Mouse (Mus musculus) thymus, postnatal 25 days (tissue): ENCODE data around the gene Zswim3.

ENCODE experiments used
- DNase-seq: peaks from one replicate; pipeline ENCODE4 v3.0.0; 2022

Gene Zswim3

GRCm38 (mm10) chr2:164804533-164805331 is at the start of gene Zswim3, which contains the start of gene Acot8:
TSS of gene Zswim3 (plus strand) at chr2:164805098.
TSS of gene Acot8 (minus strand) at chr2:164804882.
- DNase-seq = peak; percentile 99

GRCm38 (mm10) chr2:164757841-164758240 is 47.1 kb upstream of the Zswim3 start:
- no peak for DNase-seq

- no peak for DNase-seq
Observed at GRCm38 (mm10) chr2:164758692-164759091, 46.2 kb upstream of the Zswim3 start.

- DNase-seq = no peak
Observed at GRCm38 (mm10) chr2:164760059-164760833, 44.7 kb upstream of the Zswim3 start.

GRCm38 (mm10) chr2:164761502-164761901 is 43.4 kb upstream of the Zswim3 start:
- DNase-seq = no peak

GRCm38 (mm10) chr2:164761971-164762370 is 42.9 kb upstream of the Zswim3 start:
- DNase-seq = no peak

- no peak for DNase-seq
Observed at GRCm38 (mm10) chr2:164762593-164762992, 42.3 kb upstream of the Zswim3 start.

- no peak for DNase-seq
Observed at GRCm38 (mm10) chr2:164765841-164766240, 39.1 kb upstream of the Zswim3 start.

GRCm38 (mm10) chr2:164767812-164768540 is 36.9 kb upstream of the Zswim3 start:
- DNase-seq = no peak

- DNase-seq = peak; percentile 97
Observed at GRCm38 (mm10) chr2:164769258-164770037, 35.5 kb upstream of the Zswim3 start, which contains the start of gene Ube2c. TSS of gene Ube2c (plus strand) at chr2:164769898.

GRCm38 (mm10) chr2:164770279-164770678 is 34.6 kb upstream of the Zswim3 start:
- DNase-seq = no peak

- no peak for DNase-seq
Observed at GRCm38 (mm10) chr2:164771123-164771522, 33.8 kb upstream of the Zswim3 start.

GRCm38 (mm10) chr2:164773229-164773988 is 31.5 kb upstream of the Zswim3 start:
- DNase-seq = no peak

- DNase-seq = no peak
Observed at GRCm38 (mm10) chr2:164773989-164774364, 30.9 kb upstream of the Zswim3 start.

GRCm38 (mm10) chr2:164776130-164776529 is 28.8 kb upstream of the Zswim3 start:
- DNase-seq = no peak

- no peak for DNase-seq
Observed at GRCm38 (mm10) chr2:164776801-164777200, 28.1 kb upstream of the Zswim3 start.

- no peak for DNase-seq
Observed at GRCm38 (mm10) chr2:164777246-164778014, 27.5 kb upstream of the Zswim3 start.

GRCm38 (mm10) chr2:164778015-164778287 is 26.9 kb upstream of the Zswim3 start:
- DNase-seq = no peak

- DNase-seq = no peak
Observed at GRCm38 (mm10) chr2:164778809-164779208, 26.1 kb upstream of the Zswim3 start.

- no peak for DNase-seq
Observed at GRCm38 (mm10) chr2:164779481-164780086, 25.3 kb upstream of the Zswim3 start, which contains the start of gene Tnnc2. TSS of gene Tnnc2 (minus strand) at chr2:164779967.

- no peak for DNase-seq
Observed at GRCm38 (mm10) chr2:164781876-164782275, 23.0 kb upstream of the Zswim3 start.
